Mouse (Mus musculus) ES-Bruce4 (cell line): ENCODE measurements at regions not wholly inside any gene's neighbourhood (a gene's known extent, or its start where the extent isn't known, plus 50 kb on each side); places are given as distances from the start of the nearest gene placed in this dataset.

Source experiments
- H3K27ac ChIP-seq: 2 replicates; pipeline ENCODE4 v1.5.1; 2012; ENCODE audit warnings: low read length, inconsistent platforms; ENCODE audit not compliant: insufficient read depth
- H3K27me3 ChIP-seq: 2 replicates; pipeline ENCODE4 v1.6.1; 2012; ENCODE audit warnings: mild to moderate bottlenecking, low read length, inconsistent platforms; ENCODE audit not compliant: control insufficient read depth, poor library complexity, insufficient read depth, severe bottlenecking
- H3K36me3 ChIP-seq: 2 replicates; pipeline ENCODE4 v1.6.1; 2012; ENCODE audit warnings: inconsistent platforms, mild to moderate bottlenecking, low read length, moderate library complexity; ENCODE audit not compliant: control insufficient read depth, poor library complexity, insufficient read depth, severe bottlenecking
- H3K4me1 ChIP-seq: one replicate; pipeline ENCODE4 v1.8.1; 2011; ENCODE audit warnings: low read length; ENCODE audit not compliant: control insufficient read depth, insufficient read depth
- H3K4me3 ChIP-seq: 2 replicates; pipeline ENCODE4 v1.5.1; 2011; ENCODE audit warnings: low read depth, mild to moderate bottlenecking, low read length
- H3K9ac ChIP-seq: 2 replicates; pipeline ENCODE4 v1.6.1; 2012; ENCODE audit warnings: low read depth, mild to moderate bottlenecking, inconsistent platforms; ENCODE audit not compliant: poor library complexity, severe bottlenecking
- H3K9me3 ChIP-seq: replicated peaks from 2 replicates; pipeline ENCODE4 v1.6.1; 2012; ENCODE audit warnings: mild to moderate bottlenecking, low read length, inconsistent platforms; ENCODE audit not compliant: control insufficient read depth, poor library complexity, insufficient read depth, severe bottlenecking
- CTCF ChIP-seq: IDR thresholded peaks from one replicate; pipeline ENCODE4 v1.8.1; 2011; ENCODE audit warnings: low read depth, low read length
- EP300 ChIP-seq: IDR thresholded peaks from 2 replicates; pipeline ENCODE4 v1.6.1; 2011; ENCODE audit warnings: low read depth, low read length; ENCODE audit not compliant: insufficient read depth
- POLR2A ChIP-seq: IDR thresholded peaks from one replicate; pipeline ENCODE4 v1.8.1; 2011; ENCODE audit warnings: low read length; ENCODE audit not compliant: insufficient read depth

GRCm38 (mm10) chr1:126971118-126971517 is 140.5 kb upstream of the Nckap5 start:
- Histone ChIP-seq H3K4me1 (no peaks in the 10 kb centered on the region), H3K27ac (no peak overlapping the region), H3K27me3 (no peaks in the 10 kb centered on the region), H3K36me3 (no peaks in the 10 kb centered on the region), H3K9ac (no peak overlapping the region), H3K4me3 (no peak overlapping the region), H3K9me3 (no peaks in the 10 kb centered on the region)
- TF ChIP-seq CTCF (no peak), EP300 (no peak)

GRCm38 (mm10) chr1:126966394-126966793 is 135.8 kb upstream of the Nckap5 start:
- Histone ChIP-seq H3K27ac (no peak overlapping the region), H3K27me3 (no peaks in the 10 kb centered on the region), H3K36me3 (no peaks in the 10 kb centered on the region), H3K9ac (no peak overlapping the region), H3K4me1 (no peaks in the 10 kb centered on the region), H3K4me3 (no peak overlapping the region), H3K9me3 (no peaks in the 10 kb centered on the region)
- TF ChIP-seq POLR2A (no peak), EP300 (no peak), CTCF (no peak)

GRCm38 (mm10) chr1:126955839-126956720 is 125.5 kb upstream of the Nckap5 start:
- no peak overlapping the region for H3K27ac ChIP-seq
- H3K36me3 ChIP-seq: no peaks in the 10 kb centered on the region
- H3K9ac ChIP-seq: no peak overlapping the region
- H3K27me3 ChIP-seq: no peaks in the 10 kb centered on the region
- TF ChIP-seq POLR2A (no peak), CTCF (no peak), EP300 (no peak)
- no peak overlapping the region for H3K4me3 ChIP-seq
- no peaks in the 10 kb centered on the region for H3K9me3 ChIP-seq
- no peaks in the 10 kb centered on the region for H3K4me1 ChIP-seq

- Histone ChIP-seq H3K36me3 (no peaks in the 10 kb centered on the region), H3K4me1 (no peaks in the 10 kb centered on the region), H3K4me3 (no peak overlapping the region), H3K9ac (no peak overlapping the region), H3K27ac (no peak overlapping the region), H3K27me3 (no peaks in the 10 kb centered on the region), H3K9me3 (0 out of 2 replicates have a peak, but pooled peaks cover 5% of the 10 kb centered on the region)
- TF ChIP-seq EP300 (no peak), POLR2A (no peak), CTCF (no peak)
These were observed 117.3 kb upstream of the Nckap5 start for GRCm38 (mm10) chr1:126947860-126948259.

GRCm38 (mm10) chr1:126932658-126933057 is 102.1 kb upstream of the Nckap5 start:
- no peak overlapping the region for H3K9ac ChIP-seq
- H3K27me3 ChIP-seq: no peaks in the 10 kb centered on the region; the same call in 1 of the 2 replicates
- no peaks in the 10 kb centered on the region for H3K9me3 ChIP-seq
- H3K4me3 ChIP-seq: no peak overlapping the region
- TF ChIP-seq CTCF: no peak
- TF ChIP-seq POLR2A: no peak
- no peak for TF ChIP-seq EP300
- H3K4me1 ChIP-seq: no peaks in the 10 kb centered on the region
- H3K27ac ChIP-seq: no peak overlapping the region
- no peaks in the 10 kb centered on the region for H3K36me3 ChIP-seq

- TF ChIP-seq EP300 (no peak), CTCF (peak; percentile 91)
- no peaks in the 10 kb centered on the region for H3K9me3 ChIP-seq
- no peaks in the 10 kb centered on the region; the same call in 1 of the 2 replicates for H3K27me3 ChIP-seq
- no peaks in the 10 kb centered on the region for H3K4me1 ChIP-seq
- H3K9ac ChIP-seq: no peak overlapping the region
- no peaks in the 10 kb centered on the region for H3K36me3 ChIP-seq
- H3K4me3 ChIP-seq: no peak overlapping the region
- no peak overlapping the region for H3K27ac ChIP-seq
These were observed 101.2 kb upstream of the Nckap5 start for GRCm38 (mm10) chr1:126931754-126932153.
